Mouse (Mus musculus): ENCODE measurements around the gene Dapk2. TPM values are rescaled to one million over a fixed set of nuclear protein-coding genes. Genes with fewer than 3 reads are reported as not detected.

Gene Dapk2
- polyA plus RNA-seq, 1 experiment, result not detected

- H3K4me1 ChIP-seq (ENCODE audit: control insufficient read depth, insufficient read depth, low read length), result no peaks in the 10 kb centered on the region
- H3K4me3 ChIP-seq (ENCODE audit: insufficient read depth, low read depth, low read length), result no peak overlapping the region
- WGBS, result 86% methylated on average over 5 of the region's 5 CpGs
- TF ChIP-seq CTCF (IDR thresholded peaks at IDR 0.05; ENCODE audit: insufficient read depth, low read depth, low read length), result no peak
- TF ChIP-seq POLR2A (IDR thresholded peaks at IDR 0.05; ENCODE audit: insufficient read depth, low read depth, low read length), result no peak
- no peak overlapping the region for H3K27ac ChIP-seq (ENCODE audit: insufficient read depth, low read depth, low read length)
Measured at GRCm38 (mm10) chr9:66206825-66207224, 48.8 kb downstream of the Dapk2 start.

- Histone ChIP-seq H3K4me1 (ENCODE audit: control insufficient read depth, insufficient read depth, low read length) (0 out of 2 replicates have a peak, but pooled peaks cover 2% of the 10 kb centered on the region), H3K4me3 (ENCODE audit: insufficient read depth, low read depth, low read length) (no peak overlapping the region), H3K27ac (ENCODE audit: insufficient read depth, low read depth, low read length) (no peak overlapping the region)
- WGBS, result 53% methylated on average over 4 of the region's 4 CpGs
- no peak for TF ChIP-seq POLR2A (IDR thresholded peaks at IDR 0.05; ENCODE audit: insufficient read depth, low read depth, low read length)
- TF ChIP-seq CTCF (IDR thresholded peaks at IDR 0.05; ENCODE audit: insufficient read depth, low read depth, low read length), result no peak
Measured at GRCm38 (mm10) chr9:66211420-66211819, 53.4 kb downstream of the Dapk2 start.

GRCm38 (mm10) chr9:66212088-66212487 lies 54.1 kb downstream of the Dapk2 start:
- Histone ChIP-seq H3K4me3 (ENCODE audit: insufficient read depth, low read depth, low read length) (no peak overlapping the region), H3K27ac (ENCODE audit: insufficient read depth, low read depth, low read length) (no peak overlapping the region), H3K4me1 (ENCODE audit: control insufficient read depth, insufficient read depth, low read length) (0 out of 2 replicates have a peak, but pooled peaks cover 2% of the 10 kb centered on the region)
- WGBS, result 91% methylated on average over 2 of the region's 2 CpGs
- TF ChIP-seq CTCF (IDR thresholded peaks at IDR 0.05; ENCODE audit: insufficient read depth, low read depth, low read length) (no peak), POLR2A (IDR thresholded peaks at IDR 0.05; ENCODE audit: insufficient read depth, low read depth, low read length) (no peak)

GRCm38 (mm10) chr9:66212802-66213201 lies 54.8 kb downstream of the Dapk2 start:
- no peak overlapping the region for H3K27ac ChIP-seq (ENCODE audit: insufficient read depth, low read depth, low read length)
- 82% methylated on average over 5 of the region's 5 CpGs for WGBS
- H3K4me3 ChIP-seq (ENCODE audit: insufficient read depth, low read depth, low read length), result no peak overlapping the region
- TF ChIP-seq CTCF (IDR thresholded peaks at IDR 0.05; ENCODE audit: insufficient read depth, low read depth, low read length) (no peak), POLR2A (IDR thresholded peaks at IDR 0.05; ENCODE audit: insufficient read depth, low read depth, low read length) (no peak)
- 0 out of 2 replicates have a peak, but pooled peaks cover 2% of the 10 kb centered on the region for H3K4me1 ChIP-seq (ENCODE audit: control insufficient read depth, insufficient read depth, low read length)

- 70% methylated on average over 5 of the region's 5 CpGs for WGBS
- Histone ChIP-seq H3K4me3 (ENCODE audit: insufficient read depth, low read depth, low read length) (no peak overlapping the region), H3K4me1 (ENCODE audit: control insufficient read depth, insufficient read depth, low read length) (0 out of 2 replicates have a peak, but pooled peaks cover 2% of the 10 kb centered on the region), H3K27ac (ENCODE audit: insufficient read depth, low read depth, low read length) (no peak overlapping the region)
- TF ChIP-seq POLR2A (IDR thresholded peaks at IDR 0.05; ENCODE audit: insufficient read depth, low read depth, low read length), result no peak
- TF ChIP-seq CTCF (IDR thresholded peaks at IDR 0.05; ENCODE audit: insufficient read depth, low read depth, low read length), result no peak
Measured at GRCm38 (mm10) chr9:66213386-66214032, 55.5 kb downstream of the Dapk2 start.

GRCm38 (mm10) chr9:66215551-66215950 lies 57.5 kb downstream of the Dapk2 start:
- TF ChIP-seq CTCF (IDR thresholded peaks at IDR 0.05; ENCODE audit: insufficient read depth, low read depth, low read length), result no peak
- no peak for TF ChIP-seq POLR2A (IDR thresholded peaks at IDR 0.05; ENCODE audit: insufficient read depth, low read depth, low read length)
- 0 out of 2 replicates have a peak, but pooled peaks cover 2% of the 10 kb centered on the region for H3K4me1 ChIP-seq (ENCODE audit: control insufficient read depth, insufficient read depth, low read length)
- no peak overlapping the region for H3K4me3 ChIP-seq (ENCODE audit: insufficient read depth, low read depth, low read length)
- H3K27ac ChIP-seq (ENCODE audit: insufficient read depth, low read depth, low read length), result no peak overlapping the region

GRCm38 (mm10) chr9:66217970-66218369 lies 59.9 kb downstream of the Dapk2 start:
- 84% methylated on average over 4 of the region's 4 CpGs for WGBS
- TF ChIP-seq POLR2A (IDR thresholded peaks at IDR 0.05; ENCODE audit: insufficient read depth, low read depth, low read length), result no peak
- TF ChIP-seq CTCF (IDR thresholded peaks at IDR 0.05; ENCODE audit: insufficient read depth, low read depth, low read length), result no peak
- H3K4me3 ChIP-seq (ENCODE audit: insufficient read depth, low read depth, low read length), result no peak overlapping the region
- no peak overlapping the region for H3K27ac ChIP-seq (ENCODE audit: insufficient read depth, low read depth, low read length)
- H3K4me1 ChIP-seq (ENCODE audit: control insufficient read depth, insufficient read depth, low read length), result 0 out of 2 replicates have a peak, but pooled peaks cover 2% of the 10 kb centered on the region

GRCm38 (mm10) chr9:66218917-66219725 lies 61.1 kb downstream of the Dapk2 start:
- WGBS, result 48% methylated on average over 10 of the region's 10 CpGs
- Histone ChIP-seq H3K27ac (ENCODE audit: insufficient read depth, low read depth, low read length) (no peak overlapping the region), H3K4me3 (ENCODE audit: insufficient read depth, low read depth, low read length) (no peak overlapping the region), H3K4me1 (ENCODE audit: control insufficient read depth, insufficient read depth, low read length) (0 out of 2 replicates have a peak, but pooled peaks cover 2% of the 10 kb centered on the region)
- TF ChIP-seq POLR2A (IDR thresholded peaks at IDR 0.05; ENCODE audit: insufficient read depth, low read depth, low read length) (no peak), CTCF (IDR thresholded peaks at IDR 0.05; ENCODE audit: insufficient read depth, low read depth, low read length) (no peak)

GRCm38 (mm10) chr9:66223872-66224271 lies 65.8 kb downstream of the Dapk2 start:
- H3K4me3 ChIP-seq (ENCODE audit: insufficient read depth, low read depth, low read length), result no peak overlapping the region
- TF ChIP-seq POLR2A (IDR thresholded peaks at IDR 0.05; ENCODE audit: insufficient read depth, low read depth, low read length) (no peak), CTCF (IDR thresholded peaks at IDR 0.05; ENCODE audit: insufficient read depth, low read depth, low read length) (no peak)
- 86% methylated on average over 2 of the region's 2 CpGs for WGBS
- no peaks in the 10 kb centered on the region for H3K4me1 ChIP-seq (ENCODE audit: control insufficient read depth, insufficient read depth, low read length)
- H3K27ac ChIP-seq (ENCODE audit: insufficient read depth, low read depth, low read length), result no peak overlapping the region

Data from olfactory bulb, adult 2 months (tissue).